Mouse (Mus musculus): Measurements from ENCODE around the gene Thap12. TPM values are rescaled to one million over a fixed set of nuclear protein-coding genes. Genes with fewer than 3 reads are reported as not detected.

The Thap12 gene
- polyA plus RNA-seq, 2 experiments: 9.5 to 13.6 TPM

DNA sequence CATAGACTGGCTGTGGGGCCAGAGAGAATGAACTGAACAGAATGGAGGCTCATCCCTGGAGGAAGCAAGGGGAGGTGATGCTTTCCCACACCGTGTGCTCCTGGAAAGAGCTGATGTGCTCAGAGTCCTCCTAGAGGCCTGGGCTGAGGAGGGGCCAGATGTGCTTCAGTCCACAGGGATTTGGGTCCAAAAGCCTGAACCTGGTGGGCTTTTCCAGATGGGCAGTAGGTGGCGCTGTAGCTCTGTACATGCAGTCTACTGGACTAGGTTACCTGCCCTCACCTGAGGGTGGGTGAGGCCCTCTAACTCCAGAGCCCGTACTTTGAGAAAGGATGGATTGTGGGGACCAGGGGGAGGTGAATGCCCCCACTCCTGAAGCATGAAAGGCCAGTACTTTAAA lies 40.4 kb downstream of the Thap12 start:
- TF ChIP-seq CTCF (IDR thresholded peaks at IDR 0.05; ENCODE audit: low read depth) (peak; percentile 83), EP300 (IDR thresholded peaks at IDR 0.05; ENCODE audit: low read depth) (no peak)
- 6% methylated on average over 3 of the region's 3 CpGs for WGBS (ENCODE audit: insufficient replicate concordance)
- Histone ChIP-seq H3K4me1 (replicated peaks; ENCODE audit: control insufficient read depth in 2 of 2, insufficient read depth in 2 of 2, low read length in 1 of 2) (no peaks in the 10 kb centered on the region), H3K36me3 (replicated peaks; ENCODE audit: control insufficient read depth, insufficient read depth, low read depth) (no peaks in the 10 kb centered on the region), H3K9ac (replicated peaks) (no peak overlapping the region), H3K4me3 (ENCODE audit: insufficient read depth in 1 of 2, low read depth in 2 of 2, low read length in 2 of 2) (no peak overlapping the region), H3K27ac (no peak overlapping the region), H3K9me3 (ENCODE audit: control insufficient read depth, low read length) (no peaks in the 10 kb centered on the region), H3K4me2 (ENCODE audit: low read depth) (no peak overlapping the region), H3K27me3 (ENCODE audit: control insufficient read depth, insufficient read depth, low read length) (no peaks in the 10 kb centered on the region; the same call in 1 of the 2 replicates)
- ATAC-seq (ENCODE audit: insufficient read depth) (no peak), DNase-seq (ENCODE audit: low read depth in 3 of 3, low spot score in 3 of 3) (peak; percentile 4 to 11 (median 9))

DNA sequence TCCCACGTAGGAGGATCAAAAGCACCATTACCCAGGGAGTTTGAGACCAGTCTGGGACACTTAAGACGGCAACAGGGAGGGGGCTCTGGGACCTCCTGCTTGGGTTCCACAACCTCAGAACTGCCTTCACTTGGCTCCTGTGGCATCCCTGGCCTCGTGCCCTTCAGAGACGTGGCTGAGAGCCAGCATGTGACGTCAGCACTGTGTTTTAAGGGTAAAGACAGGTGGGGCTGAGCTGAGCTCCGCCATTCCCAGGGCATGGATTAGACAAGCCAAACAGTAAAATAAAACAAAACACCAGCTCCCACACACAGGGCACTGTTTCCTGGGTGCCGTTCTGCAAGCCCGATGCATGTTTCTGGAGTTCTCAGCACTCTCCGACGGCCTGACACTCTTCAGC lies 47.5 kb downstream of the Thap12 start:
- no peak for DNase-seq (ENCODE audit: low read depth in 3 of 3, low spot score in 3 of 3)
- no peak overlapping the region for H3K9ac ChIP-seq (replicated peaks)
- no peak overlapping the region for H3K4me3 ChIP-seq (ENCODE audit: insufficient read depth in 1 of 2, low read depth in 2 of 2, low read length in 2 of 2)
- TF ChIP-seq CTCF (IDR thresholded peaks at IDR 0.05; ENCODE audit: low read depth) (no peak), EP300 (IDR thresholded peaks at IDR 0.05; ENCODE audit: low read depth) (no peak)
- no peaks in the 10 kb centered on the region; the same call in 1 of the 2 replicates for H3K27me3 ChIP-seq (ENCODE audit: control insufficient read depth, insufficient read depth, low read length)
- H3K9me3 ChIP-seq (ENCODE audit: control insufficient read depth, low read length): no peaks in the 10 kb centered on the region
- WGBS (ENCODE audit: insufficient replicate concordance): 63% methylated on average over 10 of the region's 10 CpGs
- ATAC-seq (ENCODE audit: insufficient read depth): no peak
- no peaks in the 10 kb centered on the region for H3K4me1 ChIP-seq (replicated peaks; ENCODE audit: control insufficient read depth in 2 of 2, insufficient read depth in 2 of 2, low read length in 1 of 2)
- H3K36me3 ChIP-seq (replicated peaks; ENCODE audit: control insufficient read depth, insufficient read depth, low read depth): no peaks in the 10 kb centered on the region
- H3K27ac ChIP-seq: no peak overlapping the region
- no peak overlapping the region for H3K4me2 ChIP-seq (ENCODE audit: low read depth)

DNA sequence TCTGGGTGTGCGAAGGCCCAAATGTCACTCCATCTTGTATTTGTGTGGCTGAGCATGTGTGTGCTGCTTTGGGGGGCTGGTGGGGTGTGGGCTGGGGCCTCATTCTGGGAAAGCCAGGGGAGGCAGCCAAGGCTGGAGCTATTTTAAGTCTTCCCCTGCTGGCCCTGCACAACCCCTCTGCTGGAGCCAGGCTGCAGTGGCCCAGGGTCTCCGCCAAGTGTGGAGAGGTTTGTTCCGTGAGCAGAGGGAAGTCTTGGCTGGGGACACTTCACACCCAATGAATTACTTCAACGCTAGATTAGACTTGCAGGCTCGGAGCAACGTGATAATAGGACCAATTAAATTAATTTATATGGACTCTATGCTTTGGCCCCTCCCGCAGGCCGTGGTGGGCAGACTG lies 49.8 kb downstream of the Thap12 start:
- DNase-seq (ENCODE audit: low read depth in 3 of 3, low spot score in 3 of 3): no peak
- 72% methylated on average over 8 of the region's 8 CpGs for WGBS (ENCODE audit: insufficient replicate concordance)
- Histone ChIP-seq H3K4me2 (ENCODE audit: low read depth) (no peak overlapping the region), H3K4me1 (replicated peaks; ENCODE audit: control insufficient read depth in 2 of 2, insufficient read depth in 2 of 2, low read length in 1 of 2) (no peaks in the 10 kb centered on the region), H3K27me3 (ENCODE audit: control insufficient read depth, insufficient read depth, low read length) (no peaks in the 10 kb centered on the region; the same call in 1 of the 2 replicates), H3K36me3 (replicated peaks; ENCODE audit: control insufficient read depth, insufficient read depth, low read depth) (no peaks in the 10 kb centered on the region), H3K9me3 (ENCODE audit: control insufficient read depth, low read length) (no peaks in the 10 kb centered on the region), H3K4me3 (ENCODE audit: insufficient read depth in 1 of 2, low read depth in 2 of 2, low read length in 2 of 2) (no peak overlapping the region), H3K9ac (replicated peaks) (no peak overlapping the region), H3K27ac (no peak overlapping the region)
- TF ChIP-seq CTCF (IDR thresholded peaks at IDR 0.05; ENCODE audit: low read depth) (no peak), EP300 (IDR thresholded peaks at IDR 0.05; ENCODE audit: low read depth) (no peak)
- ATAC-seq (ENCODE audit: insufficient read depth): no peak

DNA sequence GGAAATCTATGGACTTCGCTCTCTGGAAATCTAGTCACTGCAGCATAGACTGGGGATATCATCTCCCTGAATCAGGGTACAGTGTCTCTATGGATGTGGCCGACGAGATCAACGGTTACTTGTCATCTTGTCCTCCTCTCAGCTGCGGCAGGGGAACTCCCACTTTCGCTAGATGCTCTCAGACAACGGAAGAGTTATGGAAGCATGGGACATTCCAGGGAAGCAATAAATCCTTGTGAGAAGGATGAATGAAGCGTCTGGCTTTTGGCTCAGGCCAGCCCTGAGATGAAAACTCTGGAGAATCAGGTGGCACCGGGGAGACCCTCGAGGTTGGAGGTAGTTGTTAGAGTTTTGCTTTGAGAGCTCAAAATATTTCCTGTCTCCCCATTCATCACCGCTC lies 53.1 kb downstream of the Thap12 start:
- Histone ChIP-seq H3K4me2 (ENCODE audit: low read depth) (no peak overlapping the region), H3K4me1 (replicated peaks; ENCODE audit: control insufficient read depth in 2 of 2, insufficient read depth in 2 of 2, low read length in 1 of 2) (no peaks in the 10 kb centered on the region), H3K4me3 (ENCODE audit: insufficient read depth in 1 of 2, low read depth in 2 of 2, low read length in 2 of 2) (no peak overlapping the region), H3K36me3 (replicated peaks; ENCODE audit: control insufficient read depth, insufficient read depth, low read depth) (no peaks in the 10 kb centered on the region), H3K27me3 (ENCODE audit: control insufficient read depth, insufficient read depth, low read length) (no peaks in the 10 kb centered on the region), H3K27ac (no peak overlapping the region), H3K9ac (replicated peaks) (no peak overlapping the region), H3K9me3 (ENCODE audit: control insufficient read depth, low read length) (no peaks in the 10 kb centered on the region)
- 56% methylated on average over 11 of the region's 11 CpGs for WGBS (ENCODE audit: insufficient replicate concordance)
- no peak for DNase-seq (ENCODE audit: low read depth in 3 of 3, low spot score in 3 of 3)
- no peak for ATAC-seq (ENCODE audit: insufficient read depth)
- TF ChIP-seq EP300 (IDR thresholded peaks at IDR 0.05; ENCODE audit: low read depth) (no peak), CTCF (IDR thresholded peaks at IDR 0.05; ENCODE audit: low read depth) (no peak)

DNA sequence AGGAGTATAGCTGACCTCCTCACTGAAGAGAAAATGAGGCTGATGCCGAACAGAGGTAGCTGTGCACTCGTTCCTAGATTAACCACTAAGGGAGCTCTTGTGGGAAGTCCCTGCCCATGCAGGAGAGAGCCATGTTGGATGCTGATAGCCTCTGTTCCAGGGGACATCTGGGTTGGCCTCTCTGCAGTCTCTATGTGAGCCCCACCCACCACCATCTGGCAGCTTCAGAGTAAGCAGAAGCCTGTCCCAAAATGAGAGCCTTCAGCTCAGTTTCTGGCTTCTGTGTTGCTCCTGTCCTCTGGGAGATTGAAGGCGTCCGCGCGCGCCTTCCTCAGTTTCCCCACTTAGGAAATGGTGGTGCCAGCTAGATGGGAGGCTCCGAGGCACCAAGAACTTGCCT lies 53.7 kb downstream of the Thap12 start:
- Histone ChIP-seq H3K9me3 (ENCODE audit: control insufficient read depth, low read length) (no peaks in the 10 kb centered on the region), H3K9ac (replicated peaks) (no peak overlapping the region), H3K36me3 (replicated peaks; ENCODE audit: control insufficient read depth, insufficient read depth, low read depth) (no peaks in the 10 kb centered on the region), H3K4me1 (replicated peaks; ENCODE audit: control insufficient read depth in 2 of 2, insufficient read depth in 2 of 2, low read length in 1 of 2) (no peaks in the 10 kb centered on the region), H3K4me3 (ENCODE audit: insufficient read depth in 1 of 2, low read depth in 2 of 2, low read length in 2 of 2) (no peak overlapping the region), H3K27me3 (ENCODE audit: control insufficient read depth, insufficient read depth, low read length) (no peaks in the 10 kb centered on the region), H3K27ac (no peak overlapping the region), H3K4me2 (ENCODE audit: low read depth) (no peak overlapping the region)
- DNase-seq (ENCODE audit: low read depth in 3 of 3, low spot score in 3 of 3) (no peak), ATAC-seq (ENCODE audit: insufficient read depth) (no peak)
- TF ChIP-seq CTCF (IDR thresholded peaks at IDR 0.05; ENCODE audit: low read depth): no peak
- no peak for TF ChIP-seq EP300 (IDR thresholded peaks at IDR 0.05; ENCODE audit: low read depth)
- 67% methylated on average over 8 of the region's 8 CpGs for WGBS (ENCODE audit: insufficient replicate concordance)

Measured in liver, embryonic 14.5 days (tissue).